Mouse (Mus musculus) ES-CJ7 (cell line): Measurements from ENCODE around the gene Stk16.
"Not testable (repeated sequence)": the region's sequence is repeated elsewhere in the genome, so short reads cannot be mapped to it uniquely, and the experiment has no call there.

ENCODE experiments used
- DNase-seq: peaks from one replicate; pipeline ENCODE4 v3.0.0; 2011; ENCODE audit warnings: low read depth, low spot score

The Stk16 gene

DNA sequence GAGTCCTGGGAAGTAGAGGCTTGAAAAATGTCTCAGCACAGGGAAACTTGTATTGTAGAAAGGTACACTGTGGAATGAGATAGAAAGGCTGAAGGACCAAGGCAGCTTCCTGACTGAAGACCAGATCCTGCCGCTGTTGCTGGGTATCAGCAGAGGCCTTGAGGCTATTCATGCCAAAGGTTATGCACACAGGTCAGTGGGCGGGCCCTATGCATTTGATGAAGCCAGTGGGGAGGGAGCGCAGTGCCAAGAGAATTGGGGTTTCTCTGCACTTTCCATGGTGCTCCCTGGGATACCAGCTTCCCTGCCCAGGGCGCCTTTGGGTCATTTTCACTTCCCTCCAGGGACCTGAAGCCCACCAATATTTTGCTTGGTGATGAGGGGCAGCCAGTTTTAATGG lies 1.9 kb downstream of the Stk16 start:
- no peak for DNase-seq

DNA sequence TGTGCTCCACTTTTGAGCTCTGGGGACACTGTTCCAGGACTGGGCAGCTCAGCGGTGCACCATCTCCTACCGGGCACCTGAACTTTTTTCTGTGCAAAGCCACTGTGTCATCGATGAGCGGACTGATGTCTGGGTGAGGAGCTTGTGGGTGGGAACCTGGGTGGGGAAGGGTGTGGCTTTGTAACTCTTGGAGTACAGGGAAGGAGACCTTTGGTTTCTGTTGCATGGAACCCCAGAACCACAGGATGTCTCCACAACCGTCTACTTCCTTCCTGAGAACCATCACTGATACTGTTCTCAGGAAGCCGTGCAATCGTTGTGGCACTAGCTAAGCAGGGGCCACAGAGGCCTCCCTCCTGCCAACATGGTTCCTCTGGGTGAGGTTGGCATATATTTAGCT lies 2.5 kb downstream of the Stk16 start:
- DNase-seq, result no peak

DNA sequence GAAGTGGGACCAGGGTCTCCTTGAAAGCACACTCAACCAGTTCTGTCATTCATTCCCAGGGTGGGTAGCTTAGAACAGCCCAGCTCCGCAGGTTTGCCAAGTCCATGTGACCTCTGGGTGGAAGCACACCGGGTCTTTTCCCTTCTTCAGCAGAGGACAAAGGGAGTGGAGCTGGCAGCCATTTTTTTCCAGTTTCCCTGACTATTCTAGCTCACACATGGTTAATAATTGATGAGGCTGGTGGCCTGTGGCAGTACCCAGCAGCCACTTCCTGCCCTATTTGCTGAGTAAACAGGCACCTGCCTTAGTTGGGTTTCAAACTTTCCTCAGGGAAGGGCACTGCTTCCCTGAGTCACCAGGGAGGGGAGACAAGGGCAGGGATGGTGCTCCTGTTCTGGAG lies 3.8 kb downstream of the Stk16 start:
- peak; percentile 58 for DNase-seq

DNA sequence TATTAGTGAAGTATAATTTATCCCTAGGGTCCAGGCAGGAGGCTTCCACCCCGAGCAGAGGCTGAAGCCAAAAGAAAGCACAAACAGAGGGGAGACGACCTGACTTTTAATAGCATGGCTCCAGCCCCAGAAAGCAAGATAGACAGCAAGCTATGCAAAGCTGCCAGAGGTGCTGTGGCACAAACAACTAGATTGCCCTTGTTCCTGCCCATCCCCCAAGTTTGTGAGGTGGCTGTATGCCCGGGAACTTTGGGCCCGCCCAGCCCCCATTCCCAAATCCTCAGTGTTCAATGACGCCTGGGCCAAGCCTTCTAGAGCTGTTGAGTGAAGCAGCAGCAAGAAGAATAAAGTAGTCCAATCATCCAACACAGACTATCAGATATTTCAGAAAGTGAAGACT lies 4.2 kb downstream of the Stk16 start:
- no peak for DNase-seq

DNA sequence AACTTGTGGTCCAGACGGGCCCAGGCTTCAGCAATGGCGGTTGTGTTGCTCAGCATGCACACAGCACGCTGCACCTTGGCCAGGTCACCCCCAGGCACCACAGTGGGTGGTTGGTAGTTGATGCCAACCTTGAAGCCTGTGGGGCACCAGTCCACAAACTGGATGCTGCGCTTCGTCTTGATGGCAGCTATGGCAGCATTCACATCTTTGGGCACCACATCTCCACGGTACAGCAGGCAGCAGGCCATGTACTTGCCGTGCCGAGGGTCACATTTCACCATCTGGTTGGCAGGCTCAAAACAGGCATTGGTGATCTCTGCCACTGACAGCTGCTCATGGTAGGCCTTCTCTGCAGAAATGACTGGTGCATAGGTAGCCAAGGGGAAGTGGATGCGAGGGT lies 5.1 kb downstream of the Stk16 start:
- DNase-seq, result no peak

DNA sequence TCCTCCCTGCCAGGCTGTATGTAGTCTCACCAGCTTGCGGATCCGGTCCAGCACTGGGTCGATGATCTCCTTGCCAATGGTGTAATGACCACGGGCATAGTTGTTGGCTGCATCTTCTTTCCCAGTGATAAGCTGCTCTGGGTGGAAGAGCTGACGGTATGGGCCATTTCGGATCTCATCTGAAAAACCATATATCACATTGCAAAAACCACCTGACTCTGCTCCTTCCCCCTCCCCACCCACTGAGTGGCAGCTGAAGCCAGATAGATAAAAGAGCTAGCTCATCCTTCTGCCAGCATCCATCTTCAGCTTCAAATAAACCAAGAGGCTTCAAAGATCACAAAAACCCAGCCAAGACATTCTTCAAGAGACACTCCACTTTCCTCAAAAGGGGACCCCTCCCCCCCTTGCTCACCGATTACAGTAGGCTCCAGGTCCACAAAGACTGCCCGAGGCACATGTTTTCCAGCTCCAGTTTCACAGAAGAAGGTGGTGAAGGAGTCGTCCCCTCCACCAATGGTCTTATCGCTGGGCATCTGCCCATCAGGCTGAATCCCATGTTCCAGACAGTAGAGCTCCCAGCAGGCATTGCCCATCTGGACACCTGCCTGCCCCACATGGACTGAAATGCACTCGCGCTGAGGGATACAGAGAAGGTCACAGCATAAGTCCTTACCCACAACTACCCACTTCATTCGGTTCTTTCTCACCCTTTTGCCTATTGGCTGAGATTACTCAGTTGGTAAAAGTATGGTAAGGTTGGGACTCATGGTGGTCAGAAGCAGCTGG lies 6.4 kb downstream of the Stk16 start:
- no peak for DNase-seq

DNA sequence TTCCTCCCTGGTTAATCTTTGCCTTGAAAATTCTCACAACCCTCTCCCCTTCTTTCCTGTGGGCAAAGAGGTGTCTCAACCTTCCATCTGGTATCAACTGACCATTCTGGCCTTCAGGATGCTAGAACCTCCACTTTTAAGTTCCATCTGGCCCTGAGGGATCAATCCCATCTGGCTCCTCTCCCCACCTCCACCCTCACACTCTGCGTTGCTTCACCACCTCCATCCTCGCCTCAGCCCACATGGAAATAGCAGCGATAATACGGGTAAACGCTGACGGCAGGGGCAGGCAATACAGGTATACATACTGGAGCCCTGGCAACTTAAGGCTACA lies 7.2 kb downstream of the Stk16 start:
- DNase-seq, result no peak

DNA sequence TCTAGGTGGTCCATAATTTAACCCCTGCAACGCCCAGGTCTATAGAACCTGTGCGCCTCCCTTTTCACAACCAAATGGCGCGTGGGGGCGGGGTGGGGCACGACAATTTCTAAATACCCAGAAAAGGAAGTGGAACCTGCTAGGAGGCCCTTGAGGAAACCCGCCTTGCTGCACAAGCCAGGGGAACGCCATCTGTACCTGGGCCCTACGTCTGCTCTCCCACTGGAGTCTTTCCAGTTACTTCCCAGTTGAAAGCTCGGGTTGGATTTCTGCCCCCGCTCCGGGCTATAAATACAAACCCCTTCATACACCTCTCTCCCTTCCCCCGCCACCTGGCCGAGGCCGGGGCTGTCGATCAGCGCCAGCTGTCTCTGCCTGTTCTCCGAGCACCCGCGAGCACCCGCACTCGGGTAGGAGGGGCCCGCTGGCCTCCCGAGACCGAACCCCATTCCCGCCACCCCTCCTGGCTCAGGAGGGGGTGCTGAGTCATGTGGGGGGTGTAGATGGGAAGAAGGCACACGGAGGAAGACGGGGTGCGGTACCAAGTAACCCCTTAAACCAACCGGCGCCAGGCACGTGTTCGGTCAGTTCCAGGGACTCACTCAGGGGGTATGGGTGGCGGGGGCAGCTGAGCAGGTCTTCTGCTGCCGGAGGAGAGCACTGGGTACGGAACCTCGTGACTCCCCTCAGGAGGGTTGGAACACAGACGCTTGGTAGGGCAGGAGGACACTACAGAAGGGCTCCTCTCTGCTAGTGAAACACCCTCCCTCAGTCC lies 7.8 kb downstream of the Stk16 start:
- DNase-seq, result peak; percentile 52

DNA sequence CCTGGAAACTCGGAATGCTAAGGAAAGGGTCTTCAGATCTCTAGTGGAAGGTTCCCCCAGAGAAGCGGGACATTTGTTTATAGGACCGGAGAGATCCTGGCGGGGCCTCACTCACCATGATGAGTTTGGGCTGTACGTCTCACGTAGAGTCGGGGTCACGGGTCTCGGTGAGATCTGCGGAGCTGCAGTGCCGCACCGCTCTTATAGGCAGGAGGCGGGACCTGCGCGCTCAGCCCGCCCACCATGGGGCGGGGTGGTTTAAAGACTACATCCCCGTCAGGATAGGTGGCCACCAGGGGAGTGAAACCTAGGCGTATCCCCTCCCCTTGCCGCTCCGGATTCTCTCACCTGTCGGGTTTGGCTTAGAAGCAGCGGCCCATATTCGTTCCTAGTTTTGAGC lies 8.4 kb downstream of the Stk16 start:
- DNase-seq, result peak; percentile 95

DNA sequence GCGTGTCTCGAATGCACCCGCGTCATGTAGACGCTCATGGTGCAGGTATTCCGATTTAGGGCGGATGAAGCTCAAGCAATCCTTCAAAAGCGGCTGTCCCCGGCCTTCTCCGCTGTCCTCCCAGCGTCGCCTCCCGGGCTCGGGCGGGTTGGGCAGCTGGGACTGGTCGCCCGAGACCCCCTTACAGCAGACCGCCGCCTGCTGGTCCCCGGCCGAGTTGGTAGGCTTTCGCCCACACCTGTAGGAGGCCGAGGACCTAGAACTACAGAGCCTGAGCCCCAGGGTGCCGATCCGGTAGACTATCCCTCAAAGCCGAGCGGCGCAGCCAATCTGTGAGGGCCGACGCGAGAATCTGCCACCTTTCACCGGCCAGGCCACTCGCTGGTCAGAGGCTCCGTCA lies 8.9 kb downstream of the Stk16 start, which contains the start of gene Tuba4a:
TSS of gene Tuba4a (minus strand) at position 335 of the 400 bp plus-strand sequence.
- peak; percentile 44 for DNase-seq

DNA sequence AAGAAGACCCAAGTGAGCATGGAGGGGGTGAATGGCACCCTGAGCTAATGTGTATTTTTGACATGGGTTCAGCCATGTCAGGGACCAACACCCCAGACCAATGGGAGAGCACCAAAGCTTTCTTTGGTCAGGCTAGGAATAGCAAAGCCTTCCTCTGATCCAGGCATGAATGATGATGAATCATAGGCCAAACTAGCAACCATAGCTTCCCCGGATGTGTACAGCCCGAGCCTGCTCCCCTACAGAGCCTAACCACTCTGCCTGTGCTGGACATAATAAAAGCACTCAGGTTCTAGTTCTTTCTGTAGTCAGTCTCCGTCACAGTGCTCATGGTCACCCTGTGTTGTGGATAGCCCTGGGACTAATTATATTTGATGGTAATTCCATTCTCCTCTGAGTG lies 10.9 kb downstream of the Stk16 start:
- no peak for DNase-seq

DNA sequence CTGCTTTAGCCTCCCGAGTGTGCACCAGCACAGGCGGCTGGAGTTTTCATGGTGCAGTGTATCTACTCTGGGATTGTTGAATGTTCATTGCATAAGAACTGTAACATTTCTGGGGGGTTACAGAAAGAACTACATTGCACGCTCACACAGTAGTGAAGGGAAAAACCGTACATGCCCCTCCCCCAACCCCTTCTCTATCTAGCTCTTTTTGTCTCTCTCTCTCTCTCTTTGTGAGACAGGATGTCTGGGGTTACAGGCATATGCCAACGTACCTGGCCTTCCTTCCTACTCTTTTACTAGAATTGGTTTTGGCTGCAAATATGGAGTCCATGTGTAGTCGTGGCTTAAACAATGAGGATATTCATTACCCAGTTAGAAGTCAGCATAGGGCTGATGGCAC lies 12.3 kb downstream of the Stk16 start:
- DNase-seq, result no peak

DNA sequence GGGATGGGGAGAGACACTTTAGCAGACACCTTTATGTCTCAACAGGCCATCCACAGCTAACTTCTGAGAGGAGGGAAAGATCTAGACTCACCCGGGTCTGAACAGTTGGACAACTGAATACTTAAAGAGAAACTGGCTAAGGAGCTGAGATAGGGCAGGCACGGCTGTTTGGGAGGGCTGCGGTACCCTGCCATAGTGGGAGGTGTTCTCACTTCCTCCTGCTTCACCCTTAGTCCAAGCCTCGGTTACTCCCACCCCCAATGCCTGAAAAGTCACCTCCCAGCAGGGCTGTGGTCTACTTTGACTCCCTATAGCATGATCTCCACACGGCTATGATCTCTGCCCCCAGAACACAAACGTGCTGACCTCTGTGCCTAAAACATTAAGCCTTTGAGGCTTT lies 12.9 kb downstream of the Stk16 start:
- no peak for DNase-seq

DNA sequence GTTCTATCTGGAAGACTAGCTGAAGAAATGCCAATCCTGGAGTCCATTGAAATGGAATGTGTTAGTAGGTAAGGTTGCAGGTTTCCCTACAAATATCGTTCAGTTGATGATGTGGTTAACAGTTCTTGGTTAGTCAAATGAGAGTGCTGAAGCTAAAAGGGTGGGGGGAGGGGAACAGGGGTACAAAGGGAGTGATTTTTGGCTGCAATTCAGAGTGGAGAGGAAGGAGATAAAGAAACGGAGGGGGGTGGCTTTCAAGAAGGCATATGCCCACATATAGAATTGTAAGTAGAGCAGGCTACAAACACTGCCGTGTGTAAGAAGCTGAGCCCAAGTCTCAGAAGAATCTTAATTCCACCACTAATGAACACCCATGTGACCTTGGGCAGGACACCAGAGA lies 14.8 kb downstream of the Stk16 start:
- DNase-seq, result no peak

DNA sequence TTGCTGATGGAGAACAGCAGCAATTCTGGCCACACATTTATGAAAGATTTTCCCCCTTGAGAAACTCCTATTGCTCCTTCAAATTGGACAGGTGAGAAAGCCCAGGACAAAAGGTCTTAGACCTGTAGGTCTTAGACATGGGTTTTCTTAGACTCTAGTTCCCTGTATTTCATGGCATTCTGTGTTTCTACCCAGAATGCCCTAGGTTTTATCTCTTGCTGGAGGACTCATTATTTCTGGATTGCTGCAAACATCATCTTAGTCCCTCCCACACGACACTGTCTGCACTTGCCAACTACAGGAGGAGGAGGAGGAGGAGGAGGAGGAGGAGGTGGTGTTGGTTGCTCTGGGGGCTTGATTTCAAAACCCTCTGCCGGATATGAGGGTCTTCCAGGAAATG lies 15.5 kb downstream of the Stk16 start:
- no peak for DNase-seq

DNA sequence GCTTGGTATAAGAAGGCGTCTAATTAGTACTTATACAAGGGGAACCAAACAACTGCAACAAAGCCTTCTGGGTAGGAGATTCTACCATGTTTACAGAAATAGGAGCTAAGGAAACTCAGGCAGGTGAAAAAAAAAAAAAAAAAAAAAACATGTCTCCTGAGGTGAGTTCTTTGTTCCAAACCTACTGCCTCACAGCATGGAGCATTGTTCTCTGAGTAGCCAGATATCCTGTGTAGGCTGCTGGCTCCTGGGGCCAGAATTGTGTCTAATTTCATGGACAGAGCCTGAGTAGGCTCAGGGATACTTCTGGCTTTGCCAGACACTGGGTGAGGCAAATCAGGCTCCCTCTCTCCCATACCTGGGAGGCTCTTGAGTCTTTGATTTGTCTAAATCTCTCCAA lies 17.0 kb downstream of the Stk16 start:
- DNase-seq, result peak; percentile 82

DNA sequence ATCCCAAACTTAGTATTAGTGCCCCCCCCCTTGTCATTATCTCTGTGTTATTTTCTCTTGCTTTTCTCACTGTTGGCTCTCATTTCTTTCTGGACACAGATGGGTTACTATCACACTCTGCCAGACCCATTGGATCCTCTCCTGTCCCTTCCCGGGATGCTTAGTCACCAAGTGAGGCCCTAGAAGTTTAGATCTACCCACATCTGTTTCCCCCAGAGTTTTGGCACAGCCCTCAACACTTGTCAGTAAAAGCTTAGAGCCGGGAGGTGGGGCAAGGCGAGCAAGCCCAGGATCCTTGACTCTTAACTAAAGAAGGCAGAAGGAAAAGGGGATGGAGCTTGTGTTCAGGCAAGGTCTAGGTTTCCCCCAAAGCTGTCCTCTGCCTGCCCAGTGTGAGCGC lies 18.5 kb downstream of the Stk16 start:
- no peak for DNase-seq

DNA sequence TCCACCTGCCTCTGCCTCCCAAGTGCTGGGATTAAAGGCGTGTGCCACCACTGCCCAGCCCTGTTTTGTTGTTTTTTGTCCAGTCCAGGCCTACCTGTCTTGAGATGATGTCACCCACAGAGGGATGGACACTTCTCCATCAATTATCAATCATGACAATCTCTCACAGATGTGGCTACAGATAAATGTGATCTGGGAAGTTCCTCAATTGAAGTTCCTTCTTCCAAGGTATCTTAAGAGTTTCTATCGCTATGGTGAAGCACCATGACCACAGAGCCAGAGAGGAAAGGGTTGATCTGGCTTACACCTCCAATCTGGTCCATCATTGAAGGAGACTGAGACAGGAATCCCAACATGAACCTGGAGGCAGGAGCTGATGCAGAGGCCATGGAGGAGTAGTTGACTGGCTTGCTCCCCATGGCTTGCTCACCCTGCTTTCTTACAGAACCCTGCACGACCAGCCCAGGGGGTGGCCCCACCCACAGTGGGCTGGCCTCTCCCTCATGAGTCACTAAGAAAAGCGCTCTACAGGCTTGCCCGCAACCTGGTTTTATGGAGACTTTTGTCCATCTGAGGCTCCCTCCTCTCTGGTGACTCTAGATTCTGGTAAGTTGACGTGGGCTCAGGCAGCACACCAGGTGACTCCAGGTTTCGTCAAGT lies 19.8 kb downstream of the Stk16 start:
- DNase-seq, result no peak

DNA sequence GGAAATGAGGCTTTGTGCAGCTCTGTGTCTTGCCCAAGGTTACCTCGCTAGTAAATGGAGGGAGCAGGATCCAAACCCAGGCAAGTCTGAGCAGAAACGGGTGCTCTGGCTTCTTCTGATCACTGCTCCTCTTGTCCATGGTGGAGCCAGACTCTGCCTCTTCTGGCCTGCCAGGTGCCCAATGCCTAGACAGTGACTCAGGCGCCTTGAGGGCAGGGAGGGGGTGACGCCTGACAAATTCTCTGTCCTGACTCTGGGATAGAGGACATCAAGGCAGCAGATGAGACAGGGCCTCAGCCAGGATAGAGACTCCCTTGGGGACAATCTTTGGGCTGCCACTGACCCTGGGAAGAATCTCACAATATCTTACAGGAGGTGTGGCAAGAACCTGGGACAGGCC lies 20.6 kb downstream of the Stk16 start:
- DNase-seq, result no peak

DNA sequence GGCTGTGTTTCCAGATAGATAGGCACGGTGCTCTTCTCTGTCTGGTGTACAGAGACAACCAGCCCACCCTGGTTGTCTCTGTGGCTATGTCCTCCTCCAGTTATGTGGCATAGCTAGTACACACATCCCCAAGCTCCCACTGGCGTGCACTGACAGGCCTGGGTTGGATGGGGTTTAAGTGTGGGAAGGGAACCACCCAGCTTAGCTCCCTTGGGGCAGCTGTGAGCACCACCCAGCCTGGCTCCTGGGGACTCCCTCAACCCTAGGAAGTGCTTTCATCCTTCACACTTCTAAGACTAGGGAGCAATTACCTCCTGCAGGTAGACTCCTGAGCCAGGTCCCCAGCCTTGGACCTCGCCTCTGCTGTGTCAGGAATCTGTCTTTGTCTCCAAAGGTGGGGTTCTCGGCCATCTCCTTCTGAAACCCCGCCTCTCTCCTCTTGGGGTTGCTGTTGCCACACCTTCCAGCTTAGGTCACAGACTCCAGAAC lies 21.1 kb downstream of the Stk16 start, which contains the start of gene A630095N17Rik:
TSS of gene A630095N17Rik (minus strand) at position 439 of the 489 bp plus-strand sequence.
- peak; percentile 35 for DNase-seq

DNA sequence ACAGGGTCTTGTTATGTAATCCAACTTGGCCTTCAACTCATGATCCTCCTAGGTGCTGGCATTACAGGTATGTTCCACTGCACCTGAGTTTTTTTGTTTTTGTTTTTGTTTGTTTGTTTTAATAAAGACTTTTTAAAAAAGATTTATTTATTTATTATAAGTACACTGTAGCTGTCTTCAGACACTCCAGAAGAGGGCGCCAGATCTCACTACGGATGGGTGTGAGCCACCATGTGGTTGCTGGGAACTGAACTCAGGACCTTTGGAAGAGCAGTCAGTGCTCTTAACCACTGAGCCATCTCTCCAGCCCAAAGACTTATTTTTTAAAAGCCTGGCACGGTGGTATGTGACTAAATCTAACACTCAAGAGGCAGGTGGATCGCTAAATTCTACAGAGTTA lies 21.9 kb downstream of the Stk16 start:
- DNase-seq, result not testable (repeated sequence)

DNA sequence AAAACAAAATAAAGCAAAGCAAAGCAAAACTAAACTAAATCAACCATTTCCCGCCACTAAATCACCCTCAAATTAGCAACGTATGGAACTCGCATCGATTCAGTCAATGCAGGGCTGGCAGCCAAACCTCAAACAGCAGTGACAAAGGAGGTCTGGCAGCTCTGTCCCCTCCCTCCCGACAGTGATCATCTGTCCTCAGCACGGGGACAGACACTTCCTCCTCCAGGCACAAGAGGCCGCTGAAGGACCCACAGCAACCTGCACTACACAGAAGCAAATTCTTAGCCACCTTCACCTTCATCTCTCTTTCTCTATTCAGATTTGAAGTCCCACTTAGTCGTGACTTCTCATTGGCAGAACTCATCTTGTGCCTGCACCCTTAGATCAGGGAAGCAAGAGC lies 24.0 kb downstream of the Stk16 start:
- DNase-seq, result peak; percentile 84
